Mouse (Mus musculus): ENCODE measurements around the gene Timm17b. TPM values are rescaled to one million over a fixed set of nuclear protein-coding genes. Genes with fewer than 3 reads are reported as not detected.
A peak's percentile ranks its signal among the peaks of the same experiment; 100 is the strongest.

Gene Timm17b
- polyA plus RNA-seq, 1 experiment from 2014 or later = 128 TPM

DNA sequence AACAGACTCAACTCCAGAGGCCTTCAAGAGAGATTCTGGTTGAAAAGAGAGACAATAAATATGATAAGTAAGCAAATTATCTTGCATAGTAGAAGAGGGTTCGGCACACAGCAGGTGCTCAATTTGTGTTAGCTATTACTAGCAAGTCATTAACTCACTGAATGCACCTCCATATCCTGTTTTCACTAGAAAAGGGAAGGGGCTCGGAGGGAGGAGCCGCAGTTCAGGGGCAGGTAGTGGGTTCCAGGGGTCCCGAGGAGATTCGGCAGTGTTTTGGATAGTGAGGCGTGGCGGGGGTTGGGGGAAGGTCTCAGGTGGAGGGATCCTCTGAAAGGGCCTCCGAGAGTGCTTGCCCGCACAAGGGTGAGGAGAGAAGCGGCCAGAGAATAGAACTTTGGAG lies 28.0 kb downstream of the Timm17b start:
- Histone ChIP-seq H3K9me3 (no peaks in the 10 kb centered on the region), H3K9ac (no peak overlapping the region), H3K4me3 (replicated peaks) (no peak overlapping the region), H3K27me3 (replicated peaks) (peaks cover 22% of the 10 kb centered on the region), H3K27ac (no peak overlapping the region), H3K36me3 (no peaks in the 10 kb centered on the region), H3K4me1 (replicated peaks) (0 out of 2 replicates have a peak, but pooled peaks cover 3% of the 10 kb centered on the region), H3K4me2 (replicated peaks) (no peak overlapping the region)
- ATAC-seq = no peak
- WGBS = 26% methylated on average over 10 of the region's 10 CpGs

DNA sequence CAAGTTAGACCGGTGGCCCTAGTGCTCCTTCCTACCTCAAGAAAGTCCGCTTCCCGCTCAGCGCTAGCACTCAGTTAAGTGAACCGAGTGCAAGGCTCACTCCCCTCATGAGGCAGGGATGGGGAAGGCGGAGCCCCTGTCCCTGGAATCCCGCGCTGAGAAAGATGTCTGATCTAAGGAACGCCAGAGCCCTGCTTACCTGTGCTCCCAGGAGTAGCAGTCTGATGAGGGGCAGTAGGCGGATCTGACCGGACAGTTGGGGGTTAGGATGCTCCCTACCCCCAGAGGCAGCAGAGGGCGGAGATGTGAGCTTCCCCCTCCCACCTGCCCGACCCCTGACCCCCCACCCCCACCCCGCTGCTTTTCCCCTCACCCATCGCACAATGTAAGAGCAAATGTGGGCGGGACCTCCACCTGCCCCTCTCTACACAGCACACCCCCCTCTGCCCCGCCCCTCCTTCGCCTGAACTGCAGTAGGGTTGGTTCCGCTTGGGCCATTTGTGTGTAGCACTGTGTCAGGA lies 29.2 kb downstream of the Timm17b start, which contains the start of gene Eras:
Eras (minus strand) TSS at position 338 of the 521 bp plus-strand sequence.
- no peak within 1 kb of the TSS for H3K9ac ChIP-seq
- ATAC-seq = no peak
- peaks cover 10% of the 10 kb centered on the region for H3K27me3 ChIP-seq (replicated peaks)
- no peak within 1 kb of the TSS for H3K27ac ChIP-seq
- no peaks in the 10 kb centered on the region for H3K4me1 ChIP-seq (replicated peaks)
- H3K36me3 ChIP-seq = no peaks in the 10 kb centered on the region
- WGBS = 21% methylated on average over 19 of the region's 19 CpGs
- H3K4me2 ChIP-seq (replicated peaks) = no peak within 1 kb of the TSS
- no peak within 1 kb of the TSS for H3K4me3 ChIP-seq (replicated peaks)
- H3K9me3 ChIP-seq = no peaks in the 10 kb centered on the region

GRCm38 (mm10) chrX:7936874-7937273 lies 37.7 kb downstream of the Timm17b start:
- 51% methylated on average over 11 of the region's 11 CpGs for WGBS
- Histone ChIP-seq H3K36me3 (no peaks in the 10 kb centered on the region), H3K4me1 (replicated peaks) (no peaks in the 10 kb centered on the region), H3K27me3 (replicated peaks) (no peaks in the 10 kb centered on the region), H3K9me3 (no peaks in the 10 kb centered on the region), H3K4me2 (replicated peaks) (no peak overlapping the region), H3K27ac (no peak overlapping the region), H3K9ac (no peak overlapping the region), H3K4me3 (replicated peaks) (no peak overlapping the region)
- ATAC-seq = no peak

GRCm38 (mm10) chrX:7937667-7938066 lies 38.5 kb downstream of the Timm17b start:
- H3K27me3 ChIP-seq (replicated peaks) = no peaks in the 10 kb centered on the region
- no peaks in the 10 kb centered on the region for H3K4me1 ChIP-seq (replicated peaks)
- H3K9ac ChIP-seq = no peak overlapping the region
- H3K27ac ChIP-seq = no peak overlapping the region
- H3K9me3 ChIP-seq = no peaks in the 10 kb centered on the region
- no peaks in the 10 kb centered on the region for H3K36me3 ChIP-seq
- 91% methylated on average over 6 of the region's 6 CpGs for WGBS
- H3K4me2 ChIP-seq (replicated peaks) = no peak overlapping the region
- no peak overlapping the region for H3K4me3 ChIP-seq (replicated peaks)
- ATAC-seq = no peak

DNA sequence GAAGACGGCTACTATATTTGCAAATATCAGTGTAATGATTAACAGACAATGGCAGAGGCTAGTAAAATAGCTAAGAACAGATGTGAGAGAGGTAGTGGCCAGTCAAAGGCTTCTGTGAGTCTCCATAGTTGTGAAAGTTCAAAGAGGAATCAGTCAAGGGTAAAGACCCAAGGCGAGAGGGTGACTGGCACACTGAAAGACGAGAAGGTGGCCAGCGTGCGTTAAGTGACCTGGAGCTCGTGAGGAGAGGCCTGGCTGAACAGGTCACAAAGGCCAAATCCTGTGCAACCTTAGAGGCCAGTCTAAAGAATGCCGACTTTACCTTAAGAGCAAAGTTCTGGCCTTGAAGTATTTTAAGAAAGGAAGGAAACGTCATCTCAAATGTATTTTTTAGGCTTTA lies 46.5 kb downstream of the Timm17b start:
- no peak for ATAC-seq
- no peaks in the 10 kb centered on the region for H3K27me3 ChIP-seq (replicated peaks)

GRCm38 (mm10) chrX:7947108-7947899 lies 48.1 kb downstream of the Timm17b start, which contains the start of gene Hdac6:
Gene Hdac6, minus strand, starts transcription at chrX:7947889.
- peak within 1 kb of the TSS; percentile 47 for H3K4me3 ChIP-seq (replicated peaks)
- peak; percentile 44 for ATAC-seq
- H3K9ac ChIP-seq = peak within 1 kb of the TSS; percentile 49
- no peaks in the 10 kb centered on the region for H3K36me3 ChIP-seq
- H3K4me1 ChIP-seq (replicated peaks) = no peaks in the 10 kb centered on the region
- H3K9me3 ChIP-seq = no peaks in the 10 kb centered on the region
- 20% methylated on average over 36 of the region's 37 CpGs for WGBS
- no peaks in the 10 kb centered on the region for H3K27me3 ChIP-seq (replicated peaks)
- H3K27ac ChIP-seq = no peak within 1 kb of the TSS
- H3K4me2 ChIP-seq (replicated peaks) = peak within 1 kb of the TSS; percentile 64

More for the DNA sequence above, 46.5 kb downstream of the Timm17b start:
- H3K4me3 ChIP-seq (replicated peaks) = no peak overlapping the region
- no peaks in the 10 kb centered on the region for H3K9me3 ChIP-seq
- no peaks in the 10 kb centered on the region for H3K36me3 ChIP-seq
- no peak overlapping the region for H3K4me2 ChIP-seq (replicated peaks)
- no peak overlapping the region for H3K9ac ChIP-seq
- H3K4me1 ChIP-seq (replicated peaks) = no peaks in the 10 kb centered on the region
- H3K27ac ChIP-seq = no peak overlapping the region
- whole genome bisulfite sequencing = 75% methylated on average over 8 of the region's 8 CpGs

DNA sequence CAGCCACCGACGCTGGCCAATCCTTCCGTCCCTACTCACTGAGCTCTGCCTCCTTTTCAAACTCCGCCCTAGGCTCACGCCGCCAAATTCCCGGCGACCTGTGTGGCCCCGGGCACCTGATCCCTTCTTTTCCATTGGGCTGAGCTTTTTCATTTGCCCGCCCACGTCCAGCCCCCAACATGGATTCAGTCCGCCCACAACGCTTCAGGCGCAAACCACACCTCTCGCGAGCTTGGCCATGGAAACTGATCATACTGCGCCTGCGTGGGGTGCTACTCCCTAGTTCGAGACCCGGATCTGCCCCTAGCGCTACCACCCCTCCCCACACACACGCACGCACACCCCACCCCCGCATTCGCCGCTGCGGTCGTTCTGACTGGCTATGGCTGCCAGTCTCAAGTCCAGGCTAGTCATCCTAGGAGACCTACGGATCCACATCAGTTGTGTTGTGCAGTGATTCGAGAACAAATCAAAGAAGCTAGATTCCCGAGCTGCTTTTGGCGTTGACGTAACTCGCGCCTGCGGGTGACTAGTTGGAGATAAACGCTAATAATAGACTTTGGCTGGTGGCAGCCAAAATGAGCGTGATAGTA lies 48.8 kb downstream of the Timm17b start:
- H3K27ac ChIP-seq = no peak overlapping the region
- peak; percentile 99 for ATAC-seq

GRCm38 (mm10) chrX:7950091-7950490 lies 50.9 kb downstream of the Timm17b start:
- H3K27me3 ChIP-seq (replicated peaks) = no peaks in the 10 kb centered on the region
- H3K4me1 ChIP-seq (replicated peaks) = no peaks in the 10 kb centered on the region
- H3K36me3 ChIP-seq = no peaks in the 10 kb centered on the region
- no peaks in the 10 kb centered on the region for H3K9me3 ChIP-seq
- no peak overlapping the region for H3K4me2 ChIP-seq (replicated peaks)
- ATAC-seq = no peak
- no peak overlapping the region for H3K4me3 ChIP-seq (replicated peaks)
- 90% methylated on average over 7 of the region's 7 CpGs for WGBS
- H3K27ac ChIP-seq = no peak overlapping the region
- H3K9ac ChIP-seq = no peak overlapping the region

More for the DNA sequence above, 48.8 kb downstream of the Timm17b start:
- WGBS = 18% methylated on average over 38 of the region's 38 CpGs
- Histone ChIP-seq H3K4me1 (replicated peaks) (no peaks in the 10 kb centered on the region), H3K4me3 (replicated peaks) (peak overlapping the region; percentile 47), H3K27me3 (replicated peaks) (no peaks in the 10 kb centered on the region), H3K9me3 (no peaks in the 10 kb centered on the region), H3K36me3 (no peaks in the 10 kb centered on the region), H3K9ac (peak overlapping the region; percentile 37), H3K4me2 (replicated peaks) (peak overlapping the region; percentile 57)

Other genes starting within 250 kb of the Timm17b start
- gene Prickle3, start 242.1 kb upstream of the Timm17b start, polyA plus RNA-seq (2015; fragmentation: Nextera tagmentation; extraction: Ambion mirVana) = 6.6 and 6.8 TPM in 2 replicates
- gene Plp2, start 228.0 kb upstream of the Timm17b start, polyA plus RNA-seq (2015; fragmentation: Nextera tagmentation; extraction: Ambion mirVana) = 198 and 212 TPM in 2 replicates
- gene Magix, start 218.1 kb upstream of the Timm17b start, polyA plus RNA-seq (2015; fragmentation: Nextera tagmentation; extraction: Ambion mirVana) = 0.57 and 0.71 TPM in 2 replicates
- gene Gpkow, start 202.2 kb upstream of the Timm17b start, polyA plus RNA-seq (2015; fragmentation: Nextera tagmentation; extraction: Ambion mirVana) = 27.6 and 31.8 TPM in 2 replicates
- gene Wdr45, start 185.0 kb upstream of the Timm17b start, polyA plus RNA-seq (2015; fragmentation: Nextera tagmentation; extraction: Ambion mirVana) = 25.0 and 27.5 TPM in 2 replicates
- not detected in 2 replicates for gene Gm45208, start 177.1 kb upstream of the Timm17b start, polyA plus RNA-seq (2015; fragmentation: Nextera tagmentation; extraction: Ambion mirVana)
- 60.3 and 61.4 TPM in 2 replicates for gene Praf2, start 170.9 kb upstream of the Timm17b start, polyA plus RNA-seq (2015; fragmentation: Nextera tagmentation; extraction: Ambion mirVana)
- gene Ccdc120, start 148.5 kb upstream of the Timm17b start, polyA plus RNA-seq (2015; fragmentation: Nextera tagmentation; extraction: Ambion mirVana) = 12.4 TPM in 2 replicates
- 23.0 and 23.9 TPM in 2 replicates for gene Tfe3, start 136.8 kb upstream of the Timm17b start, polyA plus RNA-seq (2015; fragmentation: Nextera tagmentation; extraction: Ambion mirVana)
- 35.4 and 35.5 TPM in 2 replicates for gene Gripap1, start 109.6 kb upstream of the Timm17b start, polyA plus RNA-seq (2015; fragmentation: Nextera tagmentation; extraction: Ambion mirVana)
- gene Kcnd1, start 77.1 kb upstream of the Timm17b start, polyA plus RNA-seq (2015; fragmentation: Nextera tagmentation; extraction: Ambion mirVana) = 1.5 and 2.1 TPM in 2 replicates
- 37.6 and 37.7 TPM in 2 replicates for gene Otud5, start 58.0 kb upstream of the Timm17b start, polyA plus RNA-seq (2015; fragmentation: Nextera tagmentation; extraction: Ambion mirVana)
- gene Pim2, start 21.1 kb upstream of the Timm17b start, polyA plus RNA-seq (2015; fragmentation: Nextera tagmentation; extraction: Ambion mirVana) = 11.3 and 12.6 TPM in 2 replicates
- gene Slc35a2, start 15.3 kb upstream of the Timm17b start, polyA plus RNA-seq (2015; fragmentation: Nextera tagmentation; extraction: Ambion mirVana) = 36.5 and 39.5 TPM in 2 replicates
- 101 and 104 TPM in 2 replicates for gene Pqbp1, start 88 bp upstream of the Timm17b start, polyA plus RNA-seq (2015; fragmentation: Nextera tagmentation; extraction: Ambion mirVana)
- gene Gm10491, start 8.5 kb downstream of the Timm17b start, polyA plus RNA-seq (2015; fragmentation: Nextera tagmentation; extraction: Ambion mirVana) = not detected in 2 replicates
- not detected in 2 replicates for gene Gm10490, start 10.2 kb downstream of the Timm17b start, polyA plus RNA-seq (2015; fragmentation: Nextera tagmentation; extraction: Ambion mirVana)
- 14.2 and 14.4 TPM in 2 replicates for gene Pcsk1n, start 20.5 kb downstream of the Timm17b start, polyA plus RNA-seq (2015; fragmentation: Nextera tagmentation; extraction: Ambion mirVana)
- not detected in 2 replicates for gene Eras, start 29.2 kb downstream of the Timm17b start, polyA plus RNA-seq (2015; fragmentation: Nextera tagmentation; extraction: Ambion mirVana)
- 19.0 and 19.1 TPM in 2 replicates for gene Hdac6, start 48.5 kb downstream of the Timm17b start, polyA plus RNA-seq (2015; fragmentation: Nextera tagmentation; extraction: Ambion mirVana)
- 1.7 and 2.4 TPM in 2 replicates for gene Gata1, start 78.7 kb downstream of the Timm17b start, polyA plus RNA-seq (2015; fragmentation: Nextera tagmentation; extraction: Ambion mirVana)
- gene Glod5, start 119.1 kb downstream of the Timm17b start, polyA plus RNA-seq (2015; fragmentation: Nextera tagmentation; extraction: Ambion mirVana) = 3.6 and 3.8 TPM in 2 replicates
- gene Suv39h1, start 175.4 kb downstream of the Timm17b start, polyA plus RNA-seq (2015; fragmentation: Nextera tagmentation; extraction: Ambion mirVana) = 47.5 and 53.3 TPM in 2 replicates
- 0.57 and 0.62 TPM in 2 replicates for gene Was, start 191.1 kb downstream of the Timm17b start, polyA plus RNA-seq (2015; fragmentation: Nextera tagmentation; extraction: Ambion mirVana)
- 21.4 and 21.7 TPM in 2 replicates for gene Wdr13, start 233.5 kb downstream of the Timm17b start, polyA plus RNA-seq (2015; fragmentation: Nextera tagmentation; extraction: Ambion mirVana)
- 426 and 506 TPM in 2 replicates for gene Rbm3, start 246.5 kb downstream of the Timm17b start, polyA plus RNA-seq (2015; fragmentation: Nextera tagmentation; extraction: Ambion mirVana)